Mouse (Mus musculus) MEL (cell line): ENCODE data around the gene Acot7.

Source experiments
- GATA1 ChIP-seq: IDR thresholded peaks from 2 replicates; pipeline ENCODE4 v1.6.1; 2011; ENCODE audit warnings: low read depth, low read length, improper control_type of control experiment
- HCFC1 ChIP-seq: IDR thresholded peaks from 2 replicates; pipeline ENCODE4 v1.6.1; 2012; ENCODE audit warnings: low read depth, mild to moderate bottlenecking, inconsistent platforms, low read length, improper control_type of control experiment, moderate library complexity
- POLR2A ChIP-seq, 2 experiments: IDR thresholded peaks; 2 replicates each; pipeline ENCODE4 v1.6.1; 2011 to 2012; ENCODE audit warnings: low read length in 2 of 2, mild to moderate bottlenecking in 2 of 2, control low read depth in 1 of 2, improper control_type of control experiment in 1 of 2, low read depth in 1 of 2, moderate library complexity in 1 of 2; ENCODE audit not compliant: control insufficient read depth in 1 of 2, insufficient read depth in 1 of 2, poor library complexity in 1 of 2

DNA sequence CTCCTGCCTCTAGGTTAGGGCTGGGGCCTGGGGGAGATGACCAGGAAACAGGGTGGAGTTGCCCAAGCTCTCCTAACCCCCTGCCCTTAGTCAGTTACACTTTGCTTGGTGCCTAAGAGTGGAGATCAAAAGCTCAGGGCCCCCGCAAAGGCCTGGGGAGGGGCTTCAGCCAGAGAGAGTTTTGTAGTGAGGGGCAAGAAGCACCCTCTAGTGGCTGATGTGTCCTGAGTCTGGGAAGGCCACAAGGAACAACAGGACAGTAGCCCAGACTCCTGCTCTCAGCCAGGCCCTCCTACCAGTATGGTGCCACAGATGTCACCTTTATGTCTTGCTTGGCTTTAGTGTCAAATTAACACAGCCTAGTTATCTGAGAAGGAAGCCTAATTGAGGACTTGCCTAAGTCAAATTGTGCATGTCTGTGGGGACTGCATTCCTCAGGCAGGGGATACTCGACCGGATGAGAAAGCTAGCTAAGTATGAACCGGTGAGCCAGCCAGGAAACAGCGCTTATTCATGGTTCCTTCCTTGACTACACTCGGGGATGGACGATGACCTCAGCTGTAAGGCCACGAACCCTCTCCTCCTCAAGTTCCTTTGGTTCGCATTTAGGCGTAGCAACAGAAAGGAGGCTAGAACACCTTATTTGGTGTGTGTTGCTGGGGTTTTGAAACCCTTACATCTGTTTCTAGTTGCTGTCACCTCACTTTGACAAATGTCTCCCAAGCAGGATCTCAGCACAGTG lies 116.4 kb downstream of the Acot7 start:
- TF ChIP-seq HCFC1 (no peak), GATA1 (no peak), POLR2A (IDR thresholded peaks at IDR 0.05; ENCODE audit: control insufficient read depth in 1 of 2, insufficient read depth in 1 of 2, low read depth in 1 of 2, low read length in 2 of 2, poor library complexity in 1 of 2) (no peak)
